Mouse (Mus musculus) lung, postnatal 36 days (tissue): ENCODE results near the gene Kdm1a.

Experiments
- DNase-seq: peaks from one replicate; pipeline ENCODE4 v3.0.0; 2022; ENCODE audit warnings: mixed read lengths

Gene Kdm1a

GRCm38 (mm10) chr4:136519866-136520265 is 82.7 kb downstream of the Kdm1a start:
- DNase-seq = no peak

- no peak for DNase-seq
Measured at GRCm38 (mm10) chr4:136518576-136518975, 83.9 kb downstream of the Kdm1a start.

- DNase-seq = no peak
Measured at GRCm38 (mm10) chr4:136518141-136518540, 84.4 kb downstream of the Kdm1a start.

- no peak for DNase-seq
Measured at GRCm38 (mm10) chr4:136512905-136513304, 89.6 kb downstream of the Kdm1a start.

GRCm38 (mm10) chr4:136511708-136512107 is 90.8 kb downstream of the Kdm1a start:
- peak; percentile 41 for DNase-seq

GRCm38 (mm10) chr4:136509857-136510256 is 92.7 kb downstream of the Kdm1a start:
- DNase-seq = peak; percentile 79

- DNase-seq = peak; percentile 59
Measured at GRCm38 (mm10) chr4:136505426-136506215, 96.9 kb downstream of the Kdm1a start.
